Mouse (Mus musculus): ENCODE measurements around the gene Car5a.

DNA sequence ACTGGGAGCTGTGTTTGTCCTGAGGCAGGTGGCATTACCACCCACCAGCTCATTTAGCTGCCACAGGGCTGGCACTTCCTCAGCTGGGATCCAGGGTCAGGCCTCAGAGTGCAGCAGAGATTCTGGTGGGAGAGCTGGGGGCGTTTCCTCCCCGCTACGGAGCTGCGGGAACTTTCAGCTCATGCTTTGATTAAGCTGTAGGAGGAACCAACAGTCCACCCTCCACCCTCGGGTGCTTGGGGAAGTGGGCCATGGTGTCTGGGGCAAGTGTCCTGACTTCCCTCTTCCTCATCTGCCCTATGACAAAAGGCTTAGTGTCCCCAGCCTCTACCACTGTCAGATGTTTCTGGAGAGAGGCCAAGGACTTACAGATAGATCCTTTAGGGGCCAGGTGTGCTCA, 67.5 kb downstream of the Car5a start:
- TF ChIP-seq CHD2 (IDR thresholded peaks at IDR 0.05; ENCODE audit: low read depth, low read length) (no peak), ZC3H11A (IDR thresholded peaks at IDR 0.05; ENCODE audit: borderline replicate concordance, low read depth, low read length) (no peak), HCFC1 (IDR thresholded peaks at IDR 0.05; ENCODE audit: borderline replicate concordance, insufficient read depth, low read length) (no peak)
